Mouse (Mus musculus) c-Kit-negative CD71-positive TER-119-positive erythroid progenitor cells, embryonic 14.5 days (primary cell): ENCODE results near the gene Dlat.

Experiments used
- DNase-seq: peaks from one replicate; pipeline ENCODE4 v3.0.0-alpha.2; 2013; ENCODE audit warnings: low read depth, low spot score

Gene Dlat

DNA sequence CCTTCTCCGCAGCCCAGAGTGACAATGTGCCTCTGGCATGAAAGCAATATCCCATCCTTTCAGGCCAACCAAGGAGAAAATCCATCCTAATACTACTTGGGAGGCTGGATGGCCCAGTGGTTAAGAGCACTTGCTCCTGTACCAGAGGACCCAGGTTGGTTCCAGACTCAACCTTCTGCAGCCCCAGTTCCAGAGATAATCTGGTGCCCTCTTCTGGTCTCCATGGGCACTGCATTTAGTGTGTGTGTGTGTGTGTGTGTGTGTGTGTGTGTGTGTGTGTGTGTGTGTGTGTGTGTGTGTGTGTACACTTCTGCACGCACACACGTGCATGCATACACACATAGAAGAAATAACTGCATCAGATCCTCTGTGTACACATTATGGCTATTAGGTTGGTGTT, 66.0 kb downstream of the Dlat start:
- DNase-seq = no peak

DNA sequence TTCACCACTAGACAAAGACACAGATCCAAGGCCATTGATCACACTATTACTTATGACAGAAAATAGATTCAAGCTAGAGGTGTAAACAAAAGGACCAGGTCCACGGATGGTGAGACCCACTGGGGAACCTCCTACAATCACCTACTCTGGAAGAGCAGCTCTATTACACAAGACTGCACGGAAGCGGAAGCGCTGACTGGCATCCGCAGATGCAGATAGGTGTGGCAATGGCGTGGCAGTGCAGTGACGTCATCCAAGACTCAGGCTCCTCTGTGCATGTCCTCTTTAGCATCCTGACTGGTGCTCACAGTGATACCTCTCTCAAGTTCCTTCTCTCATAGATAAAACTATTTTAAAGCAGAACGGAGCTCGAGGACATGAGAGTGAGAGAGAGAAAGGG, 66.6 kb downstream of the Dlat start:
- no peak for DNase-seq

DNA sequence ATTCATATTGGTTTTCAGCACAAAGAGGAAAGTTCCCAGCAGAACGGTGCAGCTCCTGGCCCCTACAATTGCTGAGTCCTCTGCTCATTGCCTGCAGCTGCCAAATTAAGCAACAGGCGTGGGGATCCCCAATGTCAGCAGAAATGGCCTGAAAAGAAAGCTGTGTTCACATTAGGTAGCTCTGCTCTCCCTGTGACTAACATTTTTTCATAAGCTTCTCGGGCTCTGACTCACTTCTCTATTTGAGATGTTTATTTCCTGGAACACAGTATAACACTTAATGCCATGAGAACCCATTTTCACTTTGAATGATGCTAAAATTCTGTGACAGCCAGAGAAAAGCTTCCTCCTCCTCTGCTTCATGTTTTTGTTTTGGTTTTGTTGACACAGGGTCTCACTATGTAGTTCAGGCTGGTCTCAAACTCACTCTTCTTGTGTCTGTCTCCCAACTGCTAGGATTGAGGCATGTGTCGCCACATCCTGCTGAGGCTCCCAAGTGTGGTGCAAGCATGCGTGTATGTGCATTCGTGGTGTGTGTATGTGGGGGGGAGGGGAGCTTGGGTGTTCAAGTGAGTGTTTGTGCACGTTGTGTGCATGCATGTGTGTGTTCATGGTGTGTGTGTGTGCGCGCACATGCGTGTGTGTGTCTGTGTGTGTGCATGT, 68.6 kb downstream of the Dlat start:
- DNase-seq = no peak

DNA sequence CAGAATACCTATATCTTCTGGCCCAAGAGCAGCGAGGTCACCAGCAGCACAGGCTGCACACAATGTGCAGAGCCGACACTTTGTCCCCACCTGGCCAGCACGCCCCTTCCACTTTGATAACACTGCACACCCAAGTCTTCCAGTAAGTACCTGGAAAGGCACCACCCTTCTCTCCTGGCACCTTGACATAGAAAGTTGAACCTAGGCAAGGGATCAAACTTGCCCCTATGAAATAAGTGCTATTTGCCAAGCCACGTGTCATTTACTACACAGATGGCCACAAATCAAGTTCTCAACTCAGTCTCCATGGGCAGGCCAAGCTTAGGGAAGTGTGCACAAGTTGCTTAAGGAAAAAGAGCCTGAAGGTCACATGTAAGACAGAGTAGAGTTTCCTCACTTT, 72.6 kb downstream of the Dlat start:
- DNase-seq = no peak

DNA sequence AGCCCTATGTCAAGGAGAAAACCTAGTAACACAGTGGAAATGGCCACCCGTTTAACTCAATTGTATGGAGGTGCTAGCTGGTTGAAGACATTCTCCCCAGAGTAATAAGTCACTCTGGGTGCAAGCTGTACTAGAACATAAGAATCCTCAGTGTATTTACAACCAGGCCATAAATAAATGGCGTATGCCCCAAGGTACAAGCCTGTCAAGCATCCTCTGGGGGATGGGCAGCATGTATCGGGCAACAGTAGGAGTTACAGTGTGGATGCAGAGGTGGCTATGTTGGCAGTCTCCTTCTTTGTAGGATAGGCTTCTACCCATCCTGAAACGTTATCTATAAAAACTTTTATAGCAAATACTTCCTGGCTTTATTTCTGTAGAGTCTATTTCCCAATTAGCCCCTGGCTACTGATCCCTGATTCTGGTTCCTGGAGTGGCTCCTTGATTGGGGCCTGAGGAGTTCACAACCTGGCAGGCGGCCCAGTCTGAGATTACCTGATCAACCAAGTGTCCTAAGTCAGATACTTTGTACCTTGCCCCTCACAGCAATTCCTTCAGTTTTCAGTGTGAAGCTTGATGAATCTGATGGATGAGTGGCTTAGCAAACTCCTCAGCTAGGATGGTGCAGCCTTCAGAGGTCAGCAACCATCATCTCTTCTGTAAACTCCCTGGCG, 74.3 kb downstream of the Dlat start:
- DNase-seq = no peak
